ENCODE assay signal across 21 mouse cellular contexts in the genomic region with DNA sequence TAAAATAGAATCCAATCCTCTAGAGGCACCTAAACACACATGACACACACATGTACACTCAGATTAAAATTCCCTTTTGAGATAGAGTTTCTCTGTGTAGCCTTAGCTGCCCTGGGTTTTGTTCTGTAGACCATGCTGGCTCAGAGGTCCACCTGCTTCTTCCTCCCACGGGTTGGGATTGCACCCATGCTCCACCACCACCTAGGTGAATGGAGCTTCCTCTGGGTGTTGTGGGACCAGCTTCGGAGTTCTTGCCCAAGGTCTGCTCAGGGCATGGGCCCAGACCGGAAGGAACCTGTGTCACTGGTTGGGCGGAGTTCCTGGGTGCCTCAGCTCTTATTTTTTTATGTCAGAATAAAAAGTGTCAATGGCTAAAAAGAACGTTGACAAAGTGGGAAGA.
A peak's percentile ranks its signal among the peaks of the same experiment; 100 is the strongest.
DNase-seq lines count a peak whose midpoint lies in the region; ATAC-seq lines count a peak whose summit lies in the region.
"Had no signal": no experiment of that assay in that cellular context is flagged by ENCODE, and none has a peak within 500 bp of the region (broad histone marks: within the 10 kb centered on the region; RNA-seq: fewer than 3 reads in every experiment).

No protein-coding gene starts in this region.

- H3K9me3 ChIP-seq in heart, embryonic 14.5 days (ENCODE audit: control insufficient read depth, low read length) = no peaks in the 10 kb centered on the region
- H3K9me3 ChIP-seq in midbrain, embryonic 14.5 days (ENCODE audit: control insufficient read depth, low read length) = no peaks in the 10 kb centered on the region
- H3K9me3 ChIP-seq: embryonic facial prominence, embryonic 10.5 days; forebrain, embryonic 10.5 days; hindbrain, embryonic 12.5 days had no signal

- H3K4me2 ChIP-seq in heart, embryonic 14.5 days (ENCODE audit: low read length) = no peak overlapping the region
- H3K4me2 ChIP-seq in midbrain, embryonic 14.5 days (ENCODE audit: low read length) = no peak overlapping the region
- H3K4me2 ChIP-seq: hindbrain, embryonic 12.5 days had no signal

- ATAC-seq in heart, embryonic 14.5 days (ENCODE audit: insufficient number of reproducible peaks, insufficient read depth, low FRiP score, low read depth) = no peak
- ATAC-seq in midbrain, embryonic 14.5 days (ENCODE audit: low FRiP score, low TSS enrichment) = no peak
- ATAC-seq: forebrain, embryonic 14.5 days; hindbrain, embryonic 16.5 days; inflammation-experienced regulatory T-cells, adult 6 months; intestine, postnatal 0 days had no signal

- peaks cover 10 to 34% of the 10 kb centered on the region in 2 experiments for H3K4me1 ChIP-seq in heart, embryonic 14.5 days (ENCODE audit: control insufficient read depth in 2 of 2, insufficient read depth in 2 of 2, low read length in 2 of 2)
- H3K4me1 ChIP-seq in midbrain, embryonic 14.5 days (ENCODE audit: control insufficient read depth, insufficient read depth, low read length) = no peaks in the 10 kb centered on the region

- H3K27me3 ChIP-seq in heart, embryonic 14.5 days (ENCODE audit: control insufficient read depth, insufficient read depth, low read length) = no peaks in the 10 kb centered on the region
- H3K27me3 ChIP-seq in midbrain, embryonic 14.5 days (ENCODE audit: control insufficient read depth, insufficient read depth, low read length) = no peaks in the 10 kb centered on the region
- H3K27me3 ChIP-seq: hindbrain, embryonic 12.5 days had no signal

- peak overlapping the region; percentile 87 to 88; a peak in 3 of 4 replicates for H3K27ac ChIP-seq in heart, embryonic 14.5 days (replicated peaks in 1 of 2; ENCODE audit: control insufficient read depth in 1 of 2, insufficient read depth in 1 of 2, low read depth in 2 of 2, low read length in 2 of 2)
- H3K27ac ChIP-seq in midbrain, embryonic 14.5 days (replicated peaks; ENCODE audit: low read depth, low read length) = no peak overlapping the region
- H3K27ac ChIP-seq: embryonic facial prominence, embryonic 10.5 days; forebrain, embryonic 10.5 days; hindbrain, embryonic 12.5 days had no signal

- no peak overlapping the region for H3K4me3 ChIP-seq in heart, embryonic 14.5 days (ENCODE audit: control insufficient read depth in 1 of 2, insufficient read depth in 1 of 2, low read depth in 1 of 2, low read length in 2 of 2)
- H3K4me3 ChIP-seq in midbrain, embryonic 14.5 days (replicated peaks; ENCODE audit: low read depth, low read length) = no peak overlapping the region
- H3K4me3 ChIP-seq: embryonic facial prominence, embryonic 10.5 days; erythroblast, embryonic 14.5 days; forebrain, embryonic 10.5 days; hindbrain, embryonic 12.5 days had no signal

- peak; percentile 83 for DNase-seq in heart, adult 11 months
- no peak for DNase-seq in heart, adult 18-20 months
- no peak for DNase-seq in heart, postnatal 25 days (ENCODE audit: low spot score)
- DNase-seq in retina, embryonic 14.5 days (ENCODE audit: low spot score) = peak; percentile 5
- no peak for DNase-seq in retina, postnatal 1 day
- no peak for DNase-seq in midbrain, embryonic 14.5 days
- DNase-seq: adrenal gland, adult 8-10 months; adrenal gland, postnatal 36 days; cerebellum, adult 2 months; cerebellum, postnatal 10 days; gastrocnemius, postnatal 36 days; kidney, adult 8-10 months had no signal

- no peaks in the 10 kb centered on the region for H3K36me3 ChIP-seq in heart, embryonic 14.5 days (ENCODE audit: control insufficient read depth, insufficient read depth, low read length)
- H3K36me3 ChIP-seq in midbrain, embryonic 14.5 days (ENCODE audit: control insufficient read depth, insufficient read depth, low read length) = no peaks in the 10 kb centered on the region
- H3K36me3 ChIP-seq: embryonic facial prominence, embryonic 10.5 days; forebrain, embryonic 10.5 days; hindbrain, embryonic 12.5 days had no signal

- no peak overlapping the region for H3K9ac ChIP-seq in heart, embryonic 14.5 days (ENCODE audit: low read length)
- no peak overlapping the region for H3K9ac ChIP-seq in midbrain, embryonic 14.5 days (replicated peaks; ENCODE audit: low read length)
- H3K9ac ChIP-seq: hindbrain, embryonic 12.5 days had no signal

- intact Hi-C loops in heart, postnatal 25 days (cut with DNase I) = no loop called here

- WGBS in heart, embryonic 14.5 days = 78% methylated on average over 5 of the region's 5 CpGs
- WGBS in midbrain, embryonic 14.5 days = 89% methylated on average over 5 of the region's 5 CpGs

Comparison
In these comparisons a context has a peak if more than half of its experiments do, and no peak if none do; other contexts are left out.
1. DNase-seq: peak in heart, adult 11 months (single experiment) and retina, embryonic 14.5 days (single experiment); none in heart, adult 18-20 months (0 of 2), heart, postnatal 25 days (single experiment), retina, postnatal 1 day (single experiment) and midbrain, embryonic 14.5 days (single experiment).